Mouse (Mus musculus): Measurements from ENCODE around the gene Aqp1. TPM values are rescaled to one million over a fixed set of nuclear protein-coding genes. Genes with fewer than 3 reads are reported as not detected.

Gene Aqp1
- polyA plus RNA-seq, 1 experiment from 2014 or later: 45.2 TPM

GRCm38 (mm10) chr6:55358731-55359143, 22.5 kb downstream of the Aqp1 start:
- H3K4me1 ChIP-seq (replicated peaks): peaks cover 81% of the 10 kb centered on the region
- peak overlapping the region; percentile 26 for H3K4me2 ChIP-seq
- H3K4me3 ChIP-seq (replicated peaks): no peak overlapping the region
- ATAC-seq (ENCODE audit: low read depth) (peak; percentile 95), DNase-seq (peak; percentile 64)
- no peaks in the 10 kb centered on the region for H3K36me3 ChIP-seq
- H3K9me3 ChIP-seq (replicated peaks): no peaks in the 10 kb centered on the region
- no peaks in the 10 kb centered on the region for H3K27me3 ChIP-seq
- H3K9ac ChIP-seq: no peak overlapping the region
- H3K27ac ChIP-seq: peak overlapping the region; percentile 84
- WGBS (ENCODE audit: insufficient replicate concordance): 9% methylated on average over 2 of the region's 2 CpGs

- Histone ChIP-seq H3K4me1 (replicated peaks) (peaks cover 71% of the 10 kb centered on the region), H3K4me3 (replicated peaks) (no peak overlapping the region), H3K27me3 (no peaks in the 10 kb centered on the region), H3K9me3 (replicated peaks) (no peaks in the 10 kb centered on the region), H3K36me3 (no peaks in the 10 kb centered on the region), H3K9ac (no peak overlapping the region), H3K4me2 (no peak overlapping the region), H3K27ac (peak overlapping the region; percentile 11; the same call in 1 of the 2 replicates)
- 62% methylated on average over 1 of the region's 1 CpGs for WGBS (ENCODE audit: insufficient replicate concordance)
- DNase-seq: no peak
- no peak for ATAC-seq (ENCODE audit: low read depth)
Observed at GRCm38 (mm10) chr6:55362663-55363062, 26.4 kb downstream of the Aqp1 start.

GRCm38 (mm10) chr6:55367126-55367525, 30.9 kb downstream of the Aqp1 start:
- Histone ChIP-seq H3K9me3 (replicated peaks) (no peaks in the 10 kb centered on the region; the same call in 1 of the 2 replicates), H3K27ac (peak overlapping the region; percentile 81), H3K4me1 (replicated peaks) (peaks cover 57% of the 10 kb centered on the region), H3K36me3 (no peaks in the 10 kb centered on the region), H3K4me3 (replicated peaks) (no peak overlapping the region), H3K4me2 (no peak overlapping the region), H3K9ac (0 out of 2 replicates have a peak overlapping the region, but pooled peaks have one; percentile 2), H3K27me3 (no peaks in the 10 kb centered on the region)
- no peak for DNase-seq
- ATAC-seq (ENCODE audit: low read depth): peak; percentile 91

GRCm38 (mm10) chr6:55370831-55371230, 34.6 kb downstream of the Aqp1 start:
- WGBS (ENCODE audit: insufficient replicate concordance): 11% methylated on average over 6 of the region's 6 CpGs
- DNase-seq (peak; percentile 43), ATAC-seq (ENCODE audit: low read depth) (peak; percentile 67)
- peak overlapping the region; percentile 89 for H3K27ac ChIP-seq
- no peak overlapping the region for H3K4me3 ChIP-seq (replicated peaks)
- peaks cover 37% of the 10 kb centered on the region for H3K4me1 ChIP-seq (replicated peaks)
- peak overlapping the region; percentile 44 for H3K9ac ChIP-seq
- no peaks in the 10 kb centered on the region for H3K27me3 ChIP-seq
- H3K36me3 ChIP-seq: no peaks in the 10 kb centered on the region
- peak overlapping the region; percentile 26 for H3K4me2 ChIP-seq
- H3K9me3 ChIP-seq (replicated peaks): no peaks in the 10 kb centered on the region; the same call in 1 of the 2 replicates

- DNase-seq: no peak
- no peak for ATAC-seq (ENCODE audit: low read depth)
- Histone ChIP-seq H3K27me3 (0 out of 2 replicates have a peak, but pooled peaks cover 4% of the 10 kb centered on the region), H3K4me1 (replicated peaks) (peaks cover 36% of the 10 kb centered on the region), H3K9me3 (replicated peaks) (no peaks in the 10 kb centered on the region; the same call in 1 of the 2 replicates), H3K4me2 (no peak within 1 kb of the TSS), H3K27ac (no peak within 1 kb of the TSS), H3K9ac (no peak within 1 kb of the TSS), H3K36me3 (no peaks in the 10 kb centered on the region), H3K4me3 (replicated peaks) (no peak within 1 kb of the TSS)
- 64% methylated on average over 6 of the region's 6 CpGs for WGBS (ENCODE audit: insufficient replicate concordance)
Observed at GRCm38 (mm10) chr6:55376076-55376475, 39.8 kb downstream of the Aqp1 start, which contains the start of gene Ghrhr. Ghrhr (plus strand) TSS chr6:55376295.

- peaks cover 34% of the 10 kb centered on the region for H3K4me1 ChIP-seq (replicated peaks)
- DNase-seq: no peak
- no peak overlapping the region for H3K27ac ChIP-seq
- H3K9me3 ChIP-seq (replicated peaks): no peaks in the 10 kb centered on the region
- no peak for ATAC-seq (ENCODE audit: low read depth)
- 60% methylated on average over 5 of the region's 5 CpGs for WGBS (ENCODE audit: insufficient replicate concordance)
- 0 out of 2 replicates have a peak, but pooled peaks cover 4% of the 10 kb centered on the region for H3K27me3 ChIP-seq
- H3K4me3 ChIP-seq (replicated peaks): no peak overlapping the region
- no peaks in the 10 kb centered on the region for H3K36me3 ChIP-seq
- H3K4me2 ChIP-seq: no peak overlapping the region
- H3K9ac ChIP-seq: no peak overlapping the region
Observed at GRCm38 (mm10) chr6:55376511-55376910, 40.3 kb downstream of the Aqp1 start.

- Histone ChIP-seq H3K36me3 (no peaks in the 10 kb centered on the region), H3K4me3 (replicated peaks) (no peak overlapping the region), H3K4me2 (no peak overlapping the region), H3K27me3 (0 out of 2 replicates have a peak, but pooled peaks cover 4% of the 10 kb centered on the region), H3K27ac (no peak overlapping the region), H3K9me3 (replicated peaks) (no peaks in the 10 kb centered on the region), H3K9ac (no peak overlapping the region), H3K4me1 (replicated peaks) (peaks cover 41% of the 10 kb centered on the region)
- ATAC-seq (ENCODE audit: low read depth) (no peak), DNase-seq (no peak)
- 62% methylated on average over 4 of the region's 4 CpGs for WGBS (ENCODE audit: insufficient replicate concordance)
Observed at GRCm38 (mm10) chr6:55377461-55377860, 41.2 kb downstream of the Aqp1 start.

- no peak overlapping the region for H3K4me2 ChIP-seq
- H3K27ac ChIP-seq: no peak overlapping the region; the same call in 1 of the 2 replicates
- DNase-seq (no peak), ATAC-seq (ENCODE audit: low read depth) (peak; percentile 31)
- no peak overlapping the region; the same call in 1 of the 2 replicates for H3K9ac ChIP-seq
- peaks cover 56% of the 10 kb centered on the region for H3K4me1 ChIP-seq (replicated peaks)
- H3K27me3 ChIP-seq: 0 out of 2 replicates have a peak, but pooled peaks cover 4% of the 10 kb centered on the region
- no peak overlapping the region for H3K4me3 ChIP-seq (replicated peaks)
- H3K9me3 ChIP-seq (replicated peaks): no peaks in the 10 kb centered on the region
- 27% methylated on average over 3 of the region's 3 CpGs for WGBS (ENCODE audit: insufficient replicate concordance)
- H3K36me3 ChIP-seq: no peaks in the 10 kb centered on the region
Observed at GRCm38 (mm10) chr6:55379641-55380335, 43.6 kb downstream of the Aqp1 start.

GRCm38 (mm10) chr6:55381966-55382365, 45.7 kb downstream of the Aqp1 start:
- no peaks in the 10 kb centered on the region for H3K36me3 ChIP-seq
- H3K9ac ChIP-seq: no peak overlapping the region
- H3K27ac ChIP-seq: no peak overlapping the region
- no peak for DNase-seq
- peaks cover 56% of the 10 kb centered on the region for H3K4me1 ChIP-seq (replicated peaks)
- ATAC-seq (ENCODE audit: low read depth): no peak
- peaks cover 9% of the 10 kb centered on the region for H3K27me3 ChIP-seq
- H3K4me3 ChIP-seq (replicated peaks): no peak overlapping the region
- no peaks in the 10 kb centered on the region for H3K9me3 ChIP-seq (replicated peaks)
- WGBS (ENCODE audit: insufficient replicate concordance): 84% methylated on average over 4 of the region's 4 CpGs
- no peak overlapping the region for H3K4me2 ChIP-seq

GRCm38 (mm10) chr6:55383897-55384296, 47.7 kb downstream of the Aqp1 start:
- no peak overlapping the region for H3K4me3 ChIP-seq (replicated peaks)
- H3K4me2 ChIP-seq: no peak overlapping the region
- ATAC-seq (ENCODE audit: low read depth): peak; percentile 61
- peak; percentile 45 for DNase-seq
- no peaks in the 10 kb centered on the region for H3K9me3 ChIP-seq (replicated peaks)
- H3K4me1 ChIP-seq (replicated peaks): peaks cover 40% of the 10 kb centered on the region
- no peak overlapping the region for H3K27ac ChIP-seq
- H3K36me3 ChIP-seq: no peaks in the 10 kb centered on the region
- 0% methylated on average over 1 of the region's 1 CpGs for WGBS (ENCODE audit: insufficient replicate concordance)
- H3K27me3 ChIP-seq: peaks cover 22% of the 10 kb centered on the region
- peak overlapping the region; percentile 13; the same call in 1 of the 2 replicates for H3K9ac ChIP-seq

- Histone ChIP-seq H3K9me3 (replicated peaks) (no peaks in the 10 kb centered on the region), H3K4me2 (no peak overlapping the region), H3K27ac (no peak overlapping the region), H3K4me3 (replicated peaks) (no peak overlapping the region), H3K36me3 (no peaks in the 10 kb centered on the region), H3K27me3 (peaks cover 28% of the 10 kb centered on the region), H3K9ac (peak overlapping the region; percentile 13; the same call in 1 of the 2 replicates), H3K4me1 (replicated peaks) (peaks cover 36% of the 10 kb centered on the region)
- no peak for DNase-seq
- 45% methylated on average over 5 of the region's 5 CpGs for WGBS (ENCODE audit: insufficient replicate concordance)
- 0 out of 2 replicates have a peak, but pooled peaks have one; percentile 22 for ATAC-seq (ENCODE audit: low read depth)
Observed at GRCm38 (mm10) chr6:55384356-55384951, 48.2 kb downstream of the Aqp1 start.
